Mouse (Mus musculus) forebrain, embryonic 13.5 days (tissue): Measurements from ENCODE around the gene Erh. TPM values are rescaled to one million over a fixed set of nuclear protein-coding genes. Genes with fewer than 3 reads are reported as not detected.

Experiments
- ATAC-seq: fragments of 200-750 bp; cut with Nextera tagmentation; 2 replicates; pipeline ENCODE4 v1.8.0; 2017
- H3K27ac ChIP-seq: fragments of 300-500 bp; sonication (generic); 2 replicates; pipeline ENCODE4 v1.5.1; 2015; ENCODE audit warnings: inconsistent platforms, mild to moderate bottlenecking, moderate library complexity
- H3K27me3 ChIP-seq: fragments of 300-500 bp; sonication (generic); 2 replicates; pipeline ENCODE4 v1.6.1; 2015; ENCODE audit warnings: mild to moderate bottlenecking, inconsistent platforms
- H3K36me3 ChIP-seq: fragments of 300-500 bp; sonication (generic); 2 replicates; pipeline ENCODE4 v1.6.1; 2015; ENCODE audit warnings: mild to moderate bottlenecking, inconsistent platforms; ENCODE audit not compliant: poor library complexity, severe bottlenecking
- H3K4me1 ChIP-seq: fragments of 300-500 bp; sonication (generic); 2 replicates; pipeline ENCODE4 v1.6.1; 2015; ENCODE audit warnings: inconsistent platforms
- H3K4me2 ChIP-seq: fragments of 300-500 bp; sonication (generic); 2 replicates; pipeline ENCODE4 v1.6.1; 2015; ENCODE audit warnings: inconsistent platforms, mild to moderate bottlenecking, moderate library complexity
- H3K4me3 ChIP-seq: fragments of 300-500 bp; sonication (generic); 2 replicates; pipeline ENCODE4 v1.5.1; 2015; ENCODE audit warnings: mild to moderate bottlenecking, inconsistent platforms
- H3K9ac ChIP-seq: fragments of 300-500 bp; sonication (generic); 2 replicates; pipeline ENCODE4 v1.6.1; 2015; ENCODE audit warnings: mild to moderate bottlenecking, inconsistent platforms
- H3K9me3 ChIP-seq: fragments of 300-500 bp; sonication (generic); replicated peaks from 2 replicates; pipeline ENCODE4 v1.6.1; 2016; ENCODE audit warnings: inconsistent platforms
- WGBS: fragments of 180-500 bp; shearing (Covaris S2); methylation state at CpG from one replicate; pipeline ENCODE4 v1.1.7; 2015; 5-methylcytosine and 5-hydroxymethylcytosine counted together
- polyA plus RNA-seq: library from polyadenylated mRNA; unstranded; fragments of >200 nt; fragmentation: Nextera tagmentation; extraction: Ambion mirVana; gene quantifications from 2 replicates; pipeline ENCODE4 v1.2.1, GENCODE M21; 2015

Erh gene
- polyA plus RNA-seq: 434 and 477 TPM in 2 replicates

GRCm38 (mm10) chr12:80643693-80644505, at the start of gene Erh, which contains the start of gene Slc39a9:
Gene Erh, minus strand, starts transcription at chr12:80644341.
Gene Slc39a9, plus strand, starts transcription at chr12:80643883.
- peak within 1 kb of the TSS; percentile 90 for H3K9ac ChIP-seq
- peak within 1 kb of the TSS; percentile 90 for H3K4me3 ChIP-seq
- peaks cover 34% of the 10 kb centered on the region for H3K36me3 ChIP-seq
- H3K27me3 ChIP-seq: no peaks in the 10 kb centered on the region
- peak within 1 kb of the TSS; percentile 97 for H3K4me2 ChIP-seq
- peak; percentile 97 for ATAC-seq
- peak within 1 kb of the TSS; percentile 87 for H3K27ac ChIP-seq
- under 1% methylated on average over 50 of the region's 50 CpGs for WGBS
- H3K4me1 ChIP-seq: peaks cover 52% of the 10 kb centered on the region
- H3K9me3 ChIP-seq: no peaks in the 10 kb centered on the region

- WGBS: 69% methylated on average over 2 of the region's 2 CpGs
- peaks cover 23% of the 10 kb centered on the region for H3K4me1 ChIP-seq
- ATAC-seq: no peak
- no peak overlapping the region for H3K27ac ChIP-seq
- no peak overlapping the region for H3K4me3 ChIP-seq
- no peak overlapping the region for H3K4me2 ChIP-seq
- no peaks in the 10 kb centered on the region for H3K9me3 ChIP-seq
- H3K27me3 ChIP-seq: peaks cover 52% of the 10 kb centered on the region
- H3K9ac ChIP-seq: no peak overlapping the region
- no peaks in the 10 kb centered on the region for H3K36me3 ChIP-seq
Observed at GRCm38 (mm10) chr12:80693700-80694099, 49.6 kb upstream of the Erh start.

GRCm38 (mm10) chr12:80692269-80692972, 48.3 kb upstream of the Erh start, which contains the start of gene Plekhd1:
Gene Plekhd1, plus strand, starts transcription at chr12:80692591.
- Histone ChIP-seq H3K4me3 (peak within 1 kb of the TSS; percentile 43), H3K27ac (no peak within 1 kb of the TSS), H3K9ac (peak within 1 kb of the TSS; percentile 53), H3K4me2 (peak within 1 kb of the TSS; percentile 69), H3K36me3 (no peaks in the 10 kb centered on the region), H3K9me3 (no peaks in the 10 kb centered on the region), H3K27me3 (peaks cover 52% of the 10 kb centered on the region), H3K4me1 (peaks cover 29% of the 10 kb centered on the region)
- WGBS: 2% methylated on average over 49 of the region's 52 CpGs
- peak; percentile 67 for ATAC-seq

GRCm38 (mm10) chr12:80691671-80692091, 47.5 kb upstream of the Erh start:
- Histone ChIP-seq H3K36me3 (no peaks in the 10 kb centered on the region), H3K4me1 (peaks cover 29% of the 10 kb centered on the region), H3K4me3 (no peak overlapping the region; the same call in 1 of the 2 replicates), H3K4me2 (0 out of 2 replicates have a peak overlapping the region, but pooled peaks have one; percentile 69), H3K9ac (no peak overlapping the region), H3K27ac (no peak overlapping the region), H3K9me3 (no peaks in the 10 kb centered on the region), H3K27me3 (peaks cover 52% of the 10 kb centered on the region)
- WGBS: 18% methylated on average over 12 of the region's 12 CpGs
- no peak for ATAC-seq

GRCm38 (mm10) chr12:80689696-80690095, 45.6 kb upstream of the Erh start:
- ATAC-seq: no peak
- Histone ChIP-seq H3K27me3 (peaks cover 42% of the 10 kb centered on the region), H3K9ac (no peak overlapping the region), H3K4me2 (no peak overlapping the region), H3K9me3 (no peaks in the 10 kb centered on the region), H3K36me3 (no peaks in the 10 kb centered on the region), H3K4me3 (no peak overlapping the region), H3K27ac (no peak overlapping the region), H3K4me1 (peaks cover 29% of the 10 kb centered on the region)
- WGBS: 66% methylated on average over 5 of the region's 5 CpGs

- no peak overlapping the region for H3K4me2 ChIP-seq
- WGBS: 72% methylated on average over 10 of the region's 10 CpGs
- H3K27ac ChIP-seq: no peak overlapping the region; the same call in 1 of the 2 replicates
- no peak overlapping the region for H3K9ac ChIP-seq
- H3K36me3 ChIP-seq: no peaks in the 10 kb centered on the region
- H3K9me3 ChIP-seq: no peaks in the 10 kb centered on the region
- peaks cover 23% of the 10 kb centered on the region for H3K27me3 ChIP-seq
- H3K4me3 ChIP-seq: no peak overlapping the region
- peaks cover 23% of the 10 kb centered on the region for H3K4me1 ChIP-seq
- ATAC-seq: peak; percentile 51; the same call in 1 of the 2 replicates
Observed at GRCm38 (mm10) chr12:80687788-80688211, 43.7 kb upstream of the Erh start.

GRCm38 (mm10) chr12:80684316-80684715, 40.2 kb upstream of the Erh start:
- no peak overlapping the region for H3K4me3 ChIP-seq
- ATAC-seq: no peak
- H3K9me3 ChIP-seq: no peaks in the 10 kb centered on the region
- peaks cover 4% of the 10 kb centered on the region for H3K36me3 ChIP-seq
- H3K27ac ChIP-seq: no peak overlapping the region
- H3K4me1 ChIP-seq: peaks cover 5% of the 10 kb centered on the region; the same call in 1 of the 2 replicates
- H3K27me3 ChIP-seq: no peaks in the 10 kb centered on the region
- WGBS: 60% methylated on average over 3 of the region's 3 CpGs
- no peak overlapping the region for H3K4me2 ChIP-seq
- no peak overlapping the region for H3K9ac ChIP-seq

GRCm38 (mm10) chr12:80683554-80683953, 39.4 kb upstream of the Erh start:
- H3K27ac ChIP-seq: no peak overlapping the region
- H3K4me2 ChIP-seq: no peak overlapping the region
- no peak overlapping the region for H3K4me3 ChIP-seq
- ATAC-seq: no peak
- H3K36me3 ChIP-seq: peaks cover 6% of the 10 kb centered on the region
- H3K4me1 ChIP-seq: peaks cover 5% of the 10 kb centered on the region; the same call in 1 of the 2 replicates
- no peak overlapping the region for H3K9ac ChIP-seq
- no peaks in the 10 kb centered on the region for H3K27me3 ChIP-seq
- no peaks in the 10 kb centered on the region for H3K9me3 ChIP-seq
- WGBS: 96% methylated on average over 3 of the region's 3 CpGs

- Histone ChIP-seq H3K9me3 (no peaks in the 10 kb centered on the region), H3K27ac (no peak overlapping the region), H3K9ac (no peak overlapping the region), H3K4me3 (no peak overlapping the region), H3K4me2 (no peak overlapping the region), H3K4me1 (no peaks in the 10 kb centered on the region), H3K36me3 (peaks cover 20% of the 10 kb centered on the region), H3K27me3 (no peaks in the 10 kb centered on the region)
- WGBS: 74% methylated on average over 1 of the region's 1 CpGs
- peak; percentile 43; the same call in 1 of the 2 replicates for ATAC-seq
Observed at GRCm38 (mm10) chr12:80681340-80681739, 37.2 kb upstream of the Erh start.

- Histone ChIP-seq H3K9ac (no peak overlapping the region), H3K4me1 (no peaks in the 10 kb centered on the region), H3K27me3 (no peaks in the 10 kb centered on the region), H3K4me2 (no peak overlapping the region), H3K9me3 (no peaks in the 10 kb centered on the region), H3K4me3 (no peak overlapping the region), H3K36me3 (peaks cover 56% of the 10 kb centered on the region), H3K27ac (no peak overlapping the region)
- no peak for ATAC-seq
- 13% methylated on average over 3 of the region's 3 CpGs for WGBS
Observed at GRCm38 (mm10) chr12:80673170-80673569, 29.0 kb upstream of the Erh start.

- WGBS: 93% methylated on average over 2 of the region's 2 CpGs
- H3K9ac ChIP-seq: no peak overlapping the region
- H3K27me3 ChIP-seq: no peaks in the 10 kb centered on the region
Observed at GRCm38 (mm10) chr12:80668391-80668790, 24.2 kb upstream of the Erh start.

GRCm38 (mm10) chr12:80663935-80664334, 19.8 kb upstream of the Erh start:
- H3K4me1 ChIP-seq: peaks cover 5% of the 10 kb centered on the region; the same call in 1 of the 2 replicates
- no peak overlapping the region for H3K4me3 ChIP-seq
- no peak overlapping the region for H3K4me2 ChIP-seq
- no peaks in the 10 kb centered on the region for H3K9me3 ChIP-seq
- no peak for ATAC-seq
- H3K9ac ChIP-seq: no peak overlapping the region
- no peak overlapping the region for H3K27ac ChIP-seq
- H3K27me3 ChIP-seq: no peaks in the 10 kb centered on the region
- H3K36me3 ChIP-seq: peaks cover 32% of the 10 kb centered on the region
- 91% methylated on average over 2 of the region's 2 CpGs for WGBS

More at GRCm38 (mm10) chr12:80668391-80668790, 24.2 kb upstream of the Erh start:
- no peak overlapping the region for H3K4me3 ChIP-seq
- no peak overlapping the region for H3K27ac ChIP-seq
- H3K4me1 ChIP-seq: no peaks in the 10 kb centered on the region
- peaks cover 36% of the 10 kb centered on the region for H3K36me3 ChIP-seq
- no peaks in the 10 kb centered on the region for H3K9me3 ChIP-seq
- no peak for ATAC-seq
- H3K4me2 ChIP-seq: no peak overlapping the region
